Mouse (Mus musculus) stomach, embryonic 14.5 days (tissue): ENCODE data around the gene Fhad1. TPM values are rescaled to one million over a fixed set of nuclear protein-coding genes. Genes with fewer than 3 reads are reported as not detected.

Experiments used
- ATAC-seq: fragments of 200-750 bp; cut with Nextera tagmentation; 2 replicates; pipeline ENCODE4 v1.8.0; 2017; ENCODE audit warnings: low read depth, moderate TSS enrichment; ENCODE audit not compliant: insufficient number of reproducible peaks, insufficient read depth, low FRiP score
- H3K27ac ChIP-seq: fragments of 300-500 bp; sonication (generic); 2 replicates; pipeline ENCODE4 v1.5.1; 2014; ENCODE audit warnings: mild to moderate bottlenecking, low read length, moderate library complexity, mixed read lengths
- H3K27me3 ChIP-seq: fragments of 300-500 bp; sonication (generic); 2 replicates; pipeline ENCODE4 v1.6.1; 2014; ENCODE audit warnings: low read length, control low read depth, mixed read lengths; ENCODE audit not compliant: control insufficient read depth, insufficient read depth
- H3K36me3 ChIP-seq: fragments of 300-500 bp; sonication (generic); 2 replicates; pipeline ENCODE4 v1.6.1; 2014; ENCODE audit warnings: mild to moderate bottlenecking, control low read depth, low read length, moderate library complexity, mixed read lengths; ENCODE audit not compliant: control insufficient read depth, insufficient read depth
- H3K4me1 ChIP-seq: fragments of 300-500 bp; sonication (generic); 2 replicates; pipeline ENCODE4 v1.6.1; 2014; ENCODE audit warnings: low read length, control low read depth, mixed read lengths; ENCODE audit not compliant: control insufficient read depth, insufficient read depth
- H3K4me2 ChIP-seq: fragments of 300-500 bp; sonication (generic); replicated peaks from 2 replicates; pipeline ENCODE4 v1.6.1; 2014; ENCODE audit warnings: low read depth, low read length, control low read depth
- H3K4me3 ChIP-seq: fragments of 300-500 bp; sonication (generic); 2 replicates; pipeline ENCODE4 v1.5.1; 2014; ENCODE audit warnings: low read depth, low read length, control low read depth
- H3K9ac ChIP-seq: fragments of 300-500 bp; sonication (generic); replicated peaks from 2 replicates; pipeline ENCODE4 v1.6.1; 2014; ENCODE audit warnings: low read depth, mild to moderate bottlenecking, control low read depth, low read length, moderate library complexity, mixed read lengths
- H3K9me3 ChIP-seq: fragments of 300-500 bp; sonication (generic); 2 replicates; pipeline ENCODE4 v1.6.1; 2016; ENCODE audit warnings: low read depth, low read length, control low read depth; ENCODE audit not compliant: control insufficient read depth
- WGBS: fragments of 180-500 bp; shearing (Covaris S2); extraction: QIAGEN DNeasy Blood & Tissue Kit; methylation state at CpG from one replicate; pipeline ENCODE4 v1.1.7; 2014; 5-methylcytosine and 5-hydroxymethylcytosine counted together
- polyA plus RNA-seq: library from polyadenylated mRNA; unstranded; fragments of >200 nt; fragmentation: Nextera tagmentation; extraction: Ambion mirVana; gene quantifications from 2 replicates; pipeline ENCODE4 v1.2.1, GENCODE M21; 2014

Fhad1 gene
- polyA plus RNA-seq, 1 experiment from 2014 or later, result 0.78 TPM

DNA sequence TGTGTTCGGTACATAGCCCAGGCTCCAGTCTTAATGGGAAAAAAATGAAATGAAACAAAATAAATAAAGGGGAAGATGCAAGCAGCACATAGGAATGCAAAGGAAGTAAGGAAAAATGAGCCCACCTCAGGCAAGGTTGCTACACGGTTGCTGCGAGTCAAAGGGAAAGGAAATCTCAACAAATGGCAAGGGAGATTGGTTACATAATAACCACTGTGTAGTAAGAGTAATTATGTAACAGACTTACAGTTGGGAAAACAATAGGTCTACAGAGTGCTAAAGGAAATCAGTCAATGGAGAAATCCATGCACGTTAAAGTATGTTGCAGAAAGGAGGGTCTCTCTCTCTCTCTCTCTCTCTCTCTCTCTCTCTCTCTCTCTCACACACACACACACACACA is 55.3 kb downstream of the Fhad1 start:
- Histone ChIP-seq H3K4me2 (no peak overlapping the region), H3K27ac (no peak overlapping the region), H3K9me3 (peaks cover 5% of the 10 kb centered on the region; the same call in 1 of the 2 replicates), H3K9ac (no peak overlapping the region), H3K4me3 (no peak overlapping the region), H3K36me3 (no peaks in the 10 kb centered on the region), H3K4me1 (peaks cover 22% of the 10 kb centered on the region), H3K27me3 (no peaks in the 10 kb centered on the region)
- WGBS, result 58% methylated on average over 4 of the region's 4 CpGs
- ATAC-seq, result no peak

DNA sequence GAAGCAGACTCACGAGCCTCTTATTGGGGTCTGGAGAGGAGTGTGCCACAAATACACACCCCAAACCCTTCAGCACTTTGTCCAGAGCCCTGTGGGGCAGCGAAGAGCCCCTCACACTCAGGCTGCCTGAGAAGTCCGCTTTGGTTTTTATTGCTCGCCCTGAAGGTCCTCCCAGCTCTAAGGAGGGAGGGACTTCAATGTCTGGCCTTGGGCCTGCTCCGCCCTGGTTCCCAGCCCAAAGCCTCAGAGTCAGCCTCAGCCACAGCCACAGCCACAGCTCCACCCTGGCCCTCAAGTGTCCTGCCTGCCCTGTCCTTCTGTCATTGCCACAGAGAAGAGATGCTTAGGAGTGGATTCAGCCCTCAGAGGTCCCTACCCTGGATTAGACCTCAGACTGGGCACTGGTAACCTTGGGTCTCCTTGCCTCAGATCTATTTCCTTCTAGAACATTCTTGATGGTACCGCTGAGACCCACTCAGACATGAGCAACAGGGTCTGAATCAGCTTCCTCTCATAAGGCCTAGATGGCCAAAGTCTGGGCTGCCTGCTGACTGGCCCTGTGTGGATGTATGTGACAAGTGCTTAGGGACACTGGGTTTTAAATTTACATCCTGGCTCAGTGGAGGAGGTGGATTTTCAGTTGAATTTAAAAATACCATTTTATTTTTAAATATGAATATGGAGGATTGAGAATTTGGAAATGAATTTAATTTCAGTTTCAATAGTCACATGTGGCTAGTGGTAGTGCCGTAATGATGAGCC is 56.1 kb downstream of the Fhad1 start:
- ATAC-seq, result no peak
- peaks cover 5% of the 10 kb centered on the region; the same call in 1 of the 2 replicates for H3K9me3 ChIP-seq
- no peak overlapping the region for H3K9ac ChIP-seq
- 0 out of 2 replicates have a peak overlapping the region, but pooled peaks have one; percentile 22 for H3K27ac ChIP-seq
- 52% methylated on average over 7 of the region's 7 CpGs for WGBS
- peaks cover 23% of the 10 kb centered on the region for H3K4me1 ChIP-seq
- H3K4me3 ChIP-seq, result no peak overlapping the region
- no peaks in the 10 kb centered on the region for H3K27me3 ChIP-seq
- H3K4me2 ChIP-seq, result peak overlapping the region; percentile 19; the same call in 1 of the 2 replicates
- H3K36me3 ChIP-seq, result no peaks in the 10 kb centered on the region

DNA sequence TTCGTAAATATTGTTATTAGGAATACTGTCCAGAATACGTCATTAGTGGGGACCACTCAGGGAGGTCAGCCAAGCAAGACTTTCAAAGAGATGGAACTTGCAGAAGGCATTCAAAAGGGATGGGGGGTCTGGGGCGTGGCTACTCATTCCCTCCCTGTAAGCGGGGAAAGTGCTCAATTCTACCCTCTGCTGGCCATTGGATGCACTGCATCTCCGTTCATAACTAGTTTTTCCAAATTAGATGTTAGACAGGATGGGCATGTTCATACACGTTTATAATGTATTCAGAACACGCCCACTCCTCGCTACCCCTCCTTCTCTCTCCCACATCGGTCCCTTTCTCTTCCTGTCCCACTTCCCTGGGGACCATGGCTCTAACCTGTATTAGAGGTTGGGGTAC is 56.7 kb downstream of the Fhad1 start:
- Histone ChIP-seq H3K4me1 (peaks cover 26% of the 10 kb centered on the region), H3K4me3 (no peak overlapping the region), H3K9ac (no peak overlapping the region), H3K36me3 (no peaks in the 10 kb centered on the region), H3K27me3 (no peaks in the 10 kb centered on the region), H3K27ac (0 out of 2 replicates have a peak overlapping the region, but pooled peaks have one; percentile 22), H3K4me2 (peak overlapping the region; percentile 19; the same call in 1 of the 2 replicates), H3K9me3 (peaks cover 5% of the 10 kb centered on the region; the same call in 1 of the 2 replicates)
- WGBS, result 3% methylated on average over 9 of the region's 9 CpGs
- peak; percentile 66; the same call in 1 of the 2 replicates for ATAC-seq

DNA sequence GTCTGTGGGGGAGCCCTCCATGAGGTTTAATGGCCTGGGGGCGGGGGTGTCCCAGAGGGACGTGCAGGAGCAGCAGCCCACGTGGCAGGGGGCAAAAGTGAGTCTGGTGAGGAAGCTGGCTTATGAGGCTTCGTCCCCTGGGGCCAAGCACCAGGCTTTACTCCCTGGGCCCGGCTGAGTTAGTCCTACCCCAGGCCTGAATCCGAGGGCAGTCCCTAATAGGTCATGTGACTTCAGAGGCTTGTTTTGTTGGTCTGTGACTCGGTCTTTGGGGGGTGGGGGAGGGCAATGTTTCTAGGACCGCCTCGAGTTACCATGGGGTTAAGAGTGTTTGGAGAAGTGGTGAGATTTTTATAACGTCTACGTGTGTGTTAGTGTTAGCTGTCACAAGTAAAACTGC is 57.1 kb downstream of the Fhad1 start:
- H3K4me2 ChIP-seq, result peak overlapping the region; percentile 19; the same call in 1 of the 2 replicates
- H3K27ac ChIP-seq, result peak overlapping the region; percentile 35; the same call in 1 of the 2 replicates
- no peaks in the 10 kb centered on the region for H3K36me3 ChIP-seq
- peaks cover 31% of the 10 kb centered on the region for H3K4me1 ChIP-seq
- peaks cover 5% of the 10 kb centered on the region; the same call in 1 of the 2 replicates for H3K9me3 ChIP-seq
- no peak overlapping the region for H3K9ac ChIP-seq
- H3K4me3 ChIP-seq, result no peak overlapping the region
- 25% methylated on average over 11 of the region's 11 CpGs for WGBS
- peak; percentile 60 for ATAC-seq
- no peaks in the 10 kb centered on the region for H3K27me3 ChIP-seq

DNA sequence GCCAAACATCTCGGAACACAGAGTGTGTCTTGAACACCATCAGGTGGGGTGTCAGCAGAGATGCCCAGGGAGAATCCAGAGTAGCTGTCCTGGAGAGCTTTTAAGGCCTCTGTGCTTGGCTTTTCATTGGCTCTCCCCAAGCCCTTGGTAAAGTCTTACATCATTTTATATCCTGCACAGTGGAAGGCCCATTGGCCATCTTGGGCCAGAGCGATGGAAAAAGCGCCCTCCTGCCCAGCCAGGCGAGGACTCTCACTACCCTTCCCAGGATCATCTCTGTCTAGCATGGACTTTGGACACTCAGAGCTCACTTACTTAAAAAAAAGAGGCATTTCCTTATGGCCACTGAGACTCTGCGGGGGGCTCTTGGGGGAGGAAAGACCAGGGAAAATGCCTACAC is 58.0 kb downstream of the Fhad1 start:
- no peak overlapping the region for H3K27ac ChIP-seq
- no peak for ATAC-seq
- peaks cover 39% of the 10 kb centered on the region for H3K4me1 ChIP-seq
- 98% methylated on average over 5 of the region's 5 CpGs for WGBS
- H3K9me3 ChIP-seq, result peaks cover 4% of the 10 kb centered on the region; the same call in 1 of the 2 replicates
- H3K9ac ChIP-seq, result no peak overlapping the region
- H3K4me3 ChIP-seq, result no peak overlapping the region
- H3K4me2 ChIP-seq, result no peak overlapping the region
- H3K36me3 ChIP-seq, result no peaks in the 10 kb centered on the region
- no peaks in the 10 kb centered on the region for H3K27me3 ChIP-seq

DNA sequence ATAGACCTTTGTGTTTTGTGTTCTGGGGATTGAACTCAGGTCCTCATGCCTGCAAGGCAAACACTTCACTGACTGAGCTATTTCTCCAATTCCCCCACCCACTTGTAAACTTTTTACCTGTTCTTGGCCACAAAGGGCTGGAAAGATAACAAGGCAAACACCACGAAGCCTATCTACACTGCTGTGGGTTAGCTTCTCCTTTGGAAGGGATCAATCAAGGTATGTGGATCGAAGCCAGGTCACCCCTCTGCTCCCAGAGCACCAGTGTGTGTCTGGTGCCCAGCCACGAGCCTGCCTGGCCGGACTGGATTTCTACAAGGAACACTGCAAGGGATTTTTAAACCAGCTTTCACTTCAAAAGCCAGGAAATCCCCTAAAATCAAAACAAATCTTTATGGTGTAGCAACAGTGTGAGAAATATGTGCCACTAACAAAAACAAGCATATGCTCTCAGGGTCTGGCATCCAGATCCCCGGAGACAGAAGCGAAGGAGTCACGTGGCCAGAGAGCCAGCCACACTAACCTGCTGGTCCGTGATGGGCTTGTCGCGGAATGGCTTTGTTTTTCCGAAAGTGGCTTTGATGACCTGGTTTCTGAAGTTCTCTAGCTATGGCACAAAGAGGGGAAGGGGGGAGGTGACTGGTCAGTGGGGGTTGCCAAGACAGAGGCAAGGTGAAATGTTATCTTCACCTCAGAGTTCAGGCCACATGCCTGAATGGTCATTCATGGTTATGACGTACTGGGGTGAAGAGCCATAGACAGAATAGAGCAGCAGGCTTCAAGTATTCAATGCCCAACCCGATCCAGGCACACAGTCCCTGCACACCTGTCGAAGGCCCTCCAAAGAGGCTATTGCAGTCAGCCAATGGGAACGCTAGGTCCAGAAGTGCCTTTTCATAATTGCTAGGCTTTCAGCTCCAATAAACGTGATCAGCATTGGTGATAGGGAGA is 59.8 kb downstream of the Fhad1 start:
- Histone ChIP-seq H3K4me3 (no peak overlapping the region), H3K4me2 (no peak overlapping the region), H3K36me3 (no peaks in the 10 kb centered on the region), H3K9ac (no peak overlapping the region), H3K27ac (no peak overlapping the region), H3K4me1 (peaks cover 39% of the 10 kb centered on the region), H3K9me3 (no peaks in the 10 kb centered on the region), H3K27me3 (no peaks in the 10 kb centered on the region)
- WGBS, result 49% methylated on average over 16 of the region's 16 CpGs
- no peak for ATAC-seq

DNA sequence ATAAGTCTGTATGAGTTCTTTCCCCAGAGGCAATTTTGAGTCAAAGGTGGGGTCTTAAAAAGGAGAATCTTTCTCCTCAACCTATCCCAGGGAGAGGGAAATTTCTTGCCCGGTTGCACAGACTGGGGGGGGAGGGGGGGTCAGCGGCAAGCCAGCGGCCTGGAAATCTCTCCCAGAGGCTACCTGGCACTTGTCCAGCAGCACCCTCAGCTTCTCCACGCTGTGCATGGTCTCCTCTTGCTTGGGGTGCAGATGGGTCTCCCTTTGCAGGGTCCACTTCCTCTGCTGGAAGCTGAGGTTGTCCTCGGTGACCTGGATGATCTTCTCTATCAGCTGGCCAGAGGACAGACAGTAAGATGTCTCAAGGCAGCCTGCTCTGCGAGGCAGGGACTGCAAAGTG is 61.0 kb downstream of the Fhad1 start:
- no peak overlapping the region for H3K27ac ChIP-seq
- no peaks in the 10 kb centered on the region for H3K27me3 ChIP-seq
- ATAC-seq, result no peak
- 50% methylated on average over 6 of the region's 6 CpGs for WGBS
- no peak overlapping the region for H3K4me2 ChIP-seq
- no peaks in the 10 kb centered on the region for H3K36me3 ChIP-seq
- no peak overlapping the region for H3K9ac ChIP-seq
- no peaks in the 10 kb centered on the region for H3K9me3 ChIP-seq
- no peak overlapping the region for H3K4me3 ChIP-seq
- H3K4me1 ChIP-seq, result peaks cover 43% of the 10 kb centered on the region

DNA sequence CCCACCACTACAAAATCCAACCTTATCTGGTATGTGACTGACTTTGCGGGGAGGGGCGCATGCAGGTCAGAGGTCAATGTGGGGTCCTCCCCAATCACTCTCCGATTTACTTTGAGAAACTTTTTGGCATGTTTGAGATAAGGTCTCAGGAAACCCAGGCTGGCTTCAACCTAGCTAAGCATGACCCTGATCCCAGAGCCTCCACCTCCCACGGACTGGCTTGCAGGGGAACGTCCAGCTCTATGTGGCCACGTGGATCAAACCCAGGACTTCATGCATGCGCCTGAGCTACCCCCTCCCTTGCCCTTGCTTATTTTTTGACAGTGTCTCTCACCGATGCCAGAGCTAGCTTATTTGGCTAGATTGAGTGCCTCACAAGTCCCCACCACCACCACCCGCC is 61.6 kb downstream of the Fhad1 start:
- Histone ChIP-seq H3K4me3 (no peak overlapping the region), H3K27me3 (no peaks in the 10 kb centered on the region), H3K9me3 (no peaks in the 10 kb centered on the region), H3K4me1 (peaks cover 38% of the 10 kb centered on the region), H3K27ac (no peak overlapping the region), H3K9ac (no peak overlapping the region), H3K4me2 (no peak overlapping the region), H3K36me3 (no peaks in the 10 kb centered on the region)
- no peak for ATAC-seq
- 41% methylated on average over 9 of the region's 9 CpGs for WGBS
